Mouse (Mus musculus) limb, embryonic 12.5 days (tissue): Measurements from ENCODE around the gene Slc12a8. TPM values are rescaled to one million over a fixed set of nuclear protein-coding genes. Genes with fewer than 3 reads are reported as not detected.

Source experiments
- ATAC-seq: fragments of 200-750 bp; cut with Nextera tagmentation; 2 replicates; pipeline ENCODE4 v1.8.0; 2017; ENCODE audit warnings: low read depth, moderate TSS enrichment; ENCODE audit not compliant: insufficient number of reproducible peaks, insufficient read depth, low FRiP score, low TSS enrichment
- H3K27ac ChIP-seq: fragments of 300-500 bp; sonication (generic); 2 replicates; pipeline ENCODE4 v1.5.1; 2016; ENCODE audit warnings: mild to moderate bottlenecking, moderate library complexity
- H3K27me3 ChIP-seq: fragments of 300-500 bp; sonication (generic); 2 replicates; pipeline ENCODE4 v1.6.1; 2016; ENCODE audit warnings: mild to moderate bottlenecking, moderate library complexity
- H3K36me3 ChIP-seq: fragments of 300-500 bp; sonication (generic); 2 replicates; pipeline ENCODE4 v1.6.1; 2016; ENCODE audit warnings: mild to moderate bottlenecking, moderate library complexity
- H3K4me1 ChIP-seq: fragments of 300-500 bp; sonication (generic); replicated peaks from 2 replicates; pipeline ENCODE4 v1.6.1; 2016
- H3K4me2 ChIP-seq: fragments of 300-500 bp; sonication (generic); 2 replicates; pipeline ENCODE4 v1.6.1; 2016; ENCODE audit warnings: mild to moderate bottlenecking, moderate library complexity
- H3K4me3 ChIP-seq: fragments of 300-500 bp; sonication (generic); replicated peaks from 2 replicates; pipeline ENCODE4 v1.5.1; 2016; ENCODE audit warnings: mild to moderate bottlenecking
- H3K9ac ChIP-seq: fragments of 300-500 bp; sonication (generic); replicated peaks from 2 replicates; pipeline ENCODE4 v1.6.1; 2016; ENCODE audit warnings: mild to moderate bottlenecking, moderate library complexity
- H3K9me3 ChIP-seq: fragments of 300-500 bp; sonication (generic); 2 replicates; pipeline ENCODE4 v1.6.1; 2016; ENCODE audit warnings: mild to moderate bottlenecking, moderate library complexity
- WGBS: fragments of 180-500 bp; shearing (Covaris S2); methylation state at CpG from one replicate; pipeline ENCODE4 v1.1.7; 2016; 5-methylcytosine and 5-hydroxymethylcytosine counted together
- polyA plus RNA-seq: library from polyadenylated mRNA; unstranded; fragments of >200 nt; fragmentation: Nextera tagmentation; extraction: Ambion mirVana; gene quantifications from 2 replicates; pipeline ENCODE4 v1.2.1, GENCODE M21; 2016

Slc12a8 gene
- polyA plus RNA-seq, 1 experiment from 2014 or later: 0.45 TPM

DNA sequence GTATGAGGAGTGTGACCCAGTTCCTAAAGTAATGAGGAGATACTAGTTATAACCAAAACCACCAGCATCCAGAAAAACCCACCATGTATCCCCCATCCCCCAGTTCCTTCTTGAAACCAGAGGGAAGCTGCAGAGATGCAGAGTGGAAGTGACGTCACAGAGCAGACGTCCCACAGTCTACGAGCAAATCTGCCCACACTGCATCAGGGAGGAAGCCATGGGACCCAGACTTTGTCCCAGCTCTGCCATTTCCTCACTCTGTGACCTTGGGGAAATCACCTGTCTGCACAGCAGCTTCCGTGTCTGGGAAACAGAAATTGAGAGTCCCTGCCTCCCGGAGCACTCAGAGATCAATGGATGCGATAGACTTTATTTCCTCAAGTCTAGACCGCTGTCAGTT is 56.6 kb downstream of the Slc12a8 start:
- H3K27ac ChIP-seq: no peak overlapping the region
- WGBS: 81% methylated on average over 7 of the region's 7 CpGs
- no peak overlapping the region for H3K4me3 ChIP-seq
- no peak for ATAC-seq
- no peaks in the 10 kb centered on the region for H3K36me3 ChIP-seq
- H3K4me1 ChIP-seq: peaks cover 29% of the 10 kb centered on the region
- no peak overlapping the region for H3K4me2 ChIP-seq
- H3K9me3 ChIP-seq: no peaks in the 10 kb centered on the region
- no peaks in the 10 kb centered on the region for H3K27me3 ChIP-seq
- H3K9ac ChIP-seq: no peak overlapping the region

DNA sequence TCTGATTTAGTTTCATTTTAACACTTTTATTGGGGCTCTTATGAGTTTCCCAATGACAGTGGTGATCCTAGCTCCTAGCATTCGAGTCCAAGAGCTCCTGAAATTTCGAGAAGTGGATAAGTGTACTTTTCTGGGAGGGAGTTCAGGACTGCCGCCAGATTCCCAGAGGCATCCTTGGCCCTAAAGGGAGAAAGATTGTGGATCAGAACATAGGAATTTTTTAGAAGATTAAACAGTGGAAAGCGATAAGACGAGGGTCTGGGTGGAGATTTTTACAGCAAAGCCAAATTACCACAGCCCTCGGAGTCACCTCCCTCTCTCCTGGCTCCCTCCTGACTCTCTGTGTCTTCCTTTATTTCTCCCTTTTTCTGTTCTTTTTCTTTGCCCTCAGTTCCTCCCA is 58.6 kb downstream of the Slc12a8 start:
- Histone ChIP-seq H3K9ac (no peak overlapping the region), H3K27ac (no peak overlapping the region), H3K27me3 (no peaks in the 10 kb centered on the region), H3K4me2 (no peak overlapping the region), H3K4me1 (peaks cover 28% of the 10 kb centered on the region), H3K36me3 (no peaks in the 10 kb centered on the region), H3K4me3 (no peak overlapping the region), H3K9me3 (no peaks in the 10 kb centered on the region)
- 85% methylated on average over 6 of the region's 6 CpGs for WGBS
- ATAC-seq: no peak

GRCm38 (mm10) chr16:33576271-33577189 is 59.4 kb downstream of the Slc12a8 start:
- H3K9me3 ChIP-seq: no peaks in the 10 kb centered on the region
- H3K4me1 ChIP-seq: peaks cover 35% of the 10 kb centered on the region
- no peak overlapping the region for H3K27ac ChIP-seq
- no peak overlapping the region for H3K4me3 ChIP-seq
- H3K36me3 ChIP-seq: no peaks in the 10 kb centered on the region
- no peak overlapping the region for H3K4me2 ChIP-seq
- 78% methylated on average over 36 of the region's 36 CpGs for WGBS
- H3K9ac ChIP-seq: no peak overlapping the region
- H3K27me3 ChIP-seq: no peaks in the 10 kb centered on the region
- no peak for ATAC-seq

DNA sequence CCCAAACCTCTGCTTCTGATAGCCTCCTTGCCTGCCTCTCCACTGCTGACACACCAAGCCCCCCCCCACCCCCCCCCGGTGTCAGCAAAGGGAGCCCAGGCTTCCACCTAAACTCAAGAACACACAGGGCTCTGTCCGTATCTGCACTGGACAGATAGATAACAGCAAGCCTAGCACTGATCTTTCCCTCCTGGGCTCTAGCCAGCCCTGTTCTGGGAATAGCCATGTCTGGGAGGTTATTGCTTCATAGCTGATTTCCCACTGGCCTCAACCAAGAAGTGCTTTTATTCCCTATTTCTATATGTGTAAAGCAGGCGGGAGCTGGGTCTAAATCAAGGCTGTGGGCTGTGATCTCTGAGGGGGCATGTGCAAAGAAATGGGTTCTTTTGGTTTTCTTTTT is 61.3 kb downstream of the Slc12a8 start:
- Histone ChIP-seq H3K4me2 (no peak overlapping the region), H3K9ac (no peak overlapping the region), H3K36me3 (no peaks in the 10 kb centered on the region), H3K4me3 (no peak overlapping the region), H3K27ac (no peak overlapping the region), H3K27me3 (no peaks in the 10 kb centered on the region), H3K4me1 (peaks cover 37% of the 10 kb centered on the region), H3K9me3 (no peaks in the 10 kb centered on the region)
- 80% methylated on average over 3 of the region's 3 CpGs for WGBS
- no peak for ATAC-seq

- Histone ChIP-seq H3K4me3 (no peak overlapping the region), H3K9ac (no peak overlapping the region), H3K27me3 (no peaks in the 10 kb centered on the region), H3K9me3 (no peaks in the 10 kb centered on the region), H3K36me3 (no peaks in the 10 kb centered on the region), H3K4me2 (no peak overlapping the region), H3K4me1 (peaks cover 50% of the 10 kb centered on the region), H3K27ac (peak overlapping the region; percentile 75; the same call in 1 of the 2 replicates)
- ATAC-seq: no peak
- WGBS: 86% methylated on average over 2 of the region's 2 CpGs
These were observed 63.2 kb downstream of the Slc12a8 start for GRCm38 (mm10) chr16:33580331-33580730.

- H3K9ac ChIP-seq: no peak overlapping the region
- ATAC-seq: no peak
- H3K27me3 ChIP-seq: no peaks in the 10 kb centered on the region
- H3K4me1 ChIP-seq: peaks cover 54% of the 10 kb centered on the region
- no peaks in the 10 kb centered on the region for H3K36me3 ChIP-seq
- H3K4me2 ChIP-seq: no peak overlapping the region
- no peak overlapping the region for H3K4me3 ChIP-seq
- peak overlapping the region; percentile 75 for H3K27ac ChIP-seq
- no peaks in the 10 kb centered on the region for H3K9me3 ChIP-seq
These were observed 63.7 kb downstream of the Slc12a8 start for GRCm38 (mm10) chr16:33580736-33581241.

- Histone ChIP-seq H3K4me2 (no peak overlapping the region), H3K4me1 (peaks cover 58% of the 10 kb centered on the region), H3K27ac (peak overlapping the region; percentile 56; the same call in 1 of the 2 replicates), H3K27me3 (no peaks in the 10 kb centered on the region), H3K4me3 (no peak overlapping the region), H3K9me3 (no peaks in the 10 kb centered on the region), H3K36me3 (no peaks in the 10 kb centered on the region), H3K9ac (no peak overlapping the region)
- 64% methylated on average over 4 of the region's 4 CpGs for WGBS
- no peak for ATAC-seq
These were observed 64.6 kb downstream of the Slc12a8 start for GRCm38 (mm10) chr16:33581661-33582099.

DNA sequence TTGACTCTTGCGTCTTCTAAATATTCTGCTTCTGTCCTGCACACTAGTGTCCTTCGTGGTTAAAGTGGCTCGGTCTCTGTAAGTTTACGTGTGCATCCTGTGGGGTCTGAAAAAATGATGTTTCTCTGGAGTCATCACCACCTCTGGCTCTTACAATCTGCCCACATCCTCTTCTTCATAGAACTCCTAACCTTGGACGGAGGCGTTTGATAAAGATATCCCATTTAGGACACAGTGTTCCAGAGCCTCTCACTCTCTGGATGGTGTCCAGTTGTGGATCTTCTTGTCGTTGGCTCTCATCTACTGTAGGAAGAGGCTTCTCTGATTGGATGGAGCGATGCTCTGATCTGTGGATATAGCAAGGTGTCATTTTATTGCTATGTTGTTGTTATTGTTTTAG is 65.4 kb downstream of the Slc12a8 start:
- ATAC-seq: no peak
- Histone ChIP-seq H3K4me1 (peaks cover 59% of the 10 kb centered on the region), H3K9me3 (no peaks in the 10 kb centered on the region), H3K36me3 (no peaks in the 10 kb centered on the region), H3K4me3 (no peak overlapping the region), H3K4me2 (no peak overlapping the region), H3K9ac (no peak overlapping the region), H3K27ac (no peak overlapping the region), H3K27me3 (no peaks in the 10 kb centered on the region)
- WGBS: 93% methylated on average over 8 of the region's 8 CpGs

GRCm38 (mm10) chr16:33583333-33583732 is 66.2 kb downstream of the Slc12a8 start:
- Histone ChIP-seq H3K27ac (peak overlapping the region; percentile 86), H3K4me2 (peak overlapping the region; percentile 50; the same call in 1 of the 2 replicates)

GRCm38 (mm10) chr16:33583881-33584454 is 66.8 kb downstream of the Slc12a8 start:
- no peaks in the 10 kb centered on the region for H3K9me3 ChIP-seq

More at GRCm38 (mm10) chr16:33583333-33583732, 66.2 kb downstream of the Slc12a8 start:
- WGBS: 61% methylated on average over 3 of the region's 3 CpGs
- no peaks in the 10 kb centered on the region for H3K9me3 ChIP-seq
- no peak overlapping the region for H3K9ac ChIP-seq
- H3K27me3 ChIP-seq: no peaks in the 10 kb centered on the region
- H3K4me3 ChIP-seq: no peak overlapping the region
- ATAC-seq: no peak
- H3K36me3 ChIP-seq: no peaks in the 10 kb centered on the region
- peaks cover 61% of the 10 kb centered on the region for H3K4me1 ChIP-seq

GRCm38 (mm10) chr16:33584455-33585082 is 67.4 kb downstream of the Slc12a8 start:
- peak overlapping the region; percentile 86 for H3K27ac ChIP-seq
- H3K9me3 ChIP-seq: no peaks in the 10 kb centered on the region
- H3K4me2 ChIP-seq: peak overlapping the region; percentile 50
- peak; percentile 17 for ATAC-seq
- peak overlapping the region; percentile 19 for H3K4me3 ChIP-seq
- H3K4me1 ChIP-seq: peaks cover 65% of the 10 kb centered on the region
- no peaks in the 10 kb centered on the region for H3K36me3 ChIP-seq
- WGBS: 16% methylated on average over 13 of the region's 13 CpGs
- H3K27me3 ChIP-seq: no peaks in the 10 kb centered on the region
- H3K9ac ChIP-seq: no peak overlapping the region; the same call in none of the 2 replicates

More at GRCm38 (mm10) chr16:33583881-33584454, 66.8 kb downstream of the Slc12a8 start:
- Histone ChIP-seq H3K27ac (peak overlapping the region; percentile 86), H3K4me1 (peaks cover 63% of the 10 kb centered on the region), H3K27me3 (no peaks in the 10 kb centered on the region), H3K4me2 (peak overlapping the region; percentile 50), H3K9ac (no peak overlapping the region; the same call in 1 of the 2 replicates), H3K36me3 (no peaks in the 10 kb centered on the region), H3K4me3 (peak overlapping the region; percentile 19)
- ATAC-seq: 0 out of 2 replicates have a peak, but pooled peaks have one; percentile 34
- WGBS: 23% methylated on average over 19 of the region's 19 CpGs
